Mouse (Mus musculus) right cerebral cortex, adult 2 months (tissue): ENCODE data around the gene Aspdh.

ENCODE experiments used
- DNase-seq, 2 experiments: peaks; one replicate each; pipeline ENCODE4 v3.0.0; 2021 to 2022; ENCODE audit warnings: low spot score in 2 of 2

Aspdh gene

DNA sequence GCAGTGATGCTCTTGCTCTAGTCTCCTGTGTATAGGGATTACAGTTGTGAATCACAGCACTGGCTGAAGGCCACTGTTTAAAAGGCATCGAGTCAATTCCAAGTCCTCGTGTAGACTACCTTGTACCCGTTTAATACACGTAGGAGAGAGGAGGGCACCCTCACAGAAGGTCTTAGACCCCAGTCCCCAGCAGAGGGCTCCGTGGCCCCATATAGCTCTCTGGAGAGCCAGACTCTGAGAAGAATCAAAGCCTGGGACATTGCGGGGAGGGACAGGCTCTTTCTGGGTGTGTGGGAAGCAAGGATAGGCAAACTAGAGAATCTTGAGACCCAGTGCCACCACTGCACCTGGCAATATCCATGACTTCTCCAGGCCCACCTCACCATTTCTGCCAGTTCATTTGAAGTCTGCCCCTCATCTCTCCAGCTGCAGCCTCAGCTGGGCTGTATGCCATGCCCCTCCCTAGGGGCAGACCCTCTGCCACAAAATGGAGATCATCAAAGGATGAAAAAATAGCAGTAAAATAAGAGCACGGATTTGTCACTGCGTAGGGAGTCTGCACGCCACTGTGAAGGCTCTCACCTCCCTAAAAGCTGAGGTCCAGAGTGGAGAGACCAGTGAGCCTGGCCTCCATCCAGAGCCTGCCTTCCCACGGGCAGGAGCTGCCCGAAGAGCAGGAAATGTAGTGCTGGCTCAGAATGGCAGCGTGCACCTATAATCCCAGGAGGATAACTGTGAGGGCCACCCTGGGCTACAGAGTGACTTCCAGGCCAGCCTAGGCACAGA, 18.9 kb upstream of the Aspdh start:
- no peak for DNase-seq

DNA sequence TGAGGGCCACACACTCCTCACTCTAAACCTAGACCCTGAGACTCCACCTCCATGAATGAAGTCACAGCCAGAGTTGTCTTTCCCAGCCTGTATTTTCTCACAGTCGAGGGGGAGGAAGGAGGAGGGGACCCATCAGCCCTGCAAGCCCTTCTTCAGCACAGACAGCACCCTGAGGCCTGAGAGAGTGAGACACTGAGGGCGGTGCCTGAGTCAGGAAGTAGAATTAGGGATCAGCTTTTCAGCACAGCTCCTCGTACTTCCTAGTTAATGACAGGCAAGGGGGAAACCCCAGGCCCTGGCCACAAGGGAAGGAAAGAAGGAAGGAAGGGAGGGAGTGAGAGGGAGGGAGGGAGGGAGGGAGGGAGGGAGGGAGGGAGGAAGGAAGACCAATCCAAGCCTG, 11.9 kb upstream of the Aspdh start:
- no peak for DNase-seq

DNA sequence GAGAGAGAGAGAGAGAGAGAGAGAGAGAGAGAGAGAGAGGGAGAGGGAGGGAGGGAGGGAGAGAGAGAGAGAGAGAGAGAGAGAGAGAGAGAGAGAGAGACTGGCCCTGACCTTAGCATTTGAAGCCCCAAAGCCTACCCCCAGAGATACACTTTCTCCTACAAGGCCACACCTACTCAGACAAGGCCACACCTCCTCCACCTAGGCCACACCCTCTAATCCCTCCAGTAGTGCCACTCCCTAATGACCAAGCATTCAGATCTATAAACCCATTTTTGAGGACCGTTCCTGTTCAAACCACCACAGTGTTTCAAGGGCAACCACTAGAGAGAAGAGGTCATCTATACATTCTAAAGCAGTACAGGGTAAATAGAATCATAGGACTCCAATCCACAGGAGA, 8.9 kb upstream of the Aspdh start:
- no peak for DNase-seq

DNA sequence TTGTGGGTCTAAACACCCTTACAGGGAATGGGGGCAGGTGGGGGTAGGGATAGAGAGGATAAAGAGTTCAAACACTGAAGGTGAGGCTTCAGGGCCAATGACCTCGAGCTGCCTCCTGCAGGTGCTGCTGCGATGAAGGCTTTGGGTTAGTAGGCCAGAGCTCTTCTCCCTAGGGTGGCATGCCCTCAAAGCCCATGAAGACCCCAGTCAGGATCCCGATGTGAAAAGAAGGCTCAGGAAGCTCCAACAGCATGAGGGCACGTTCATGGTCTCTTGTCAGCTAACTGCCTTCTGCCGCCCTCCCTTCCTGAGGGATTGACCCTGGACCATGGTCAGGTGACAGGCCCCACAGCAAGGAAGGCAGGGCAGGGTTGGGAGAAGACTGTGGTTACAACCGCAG, 5.1 kb upstream of the Aspdh start:
- DNase-seq = peak in 1 of 2 experiments; percentile 3

DNA sequence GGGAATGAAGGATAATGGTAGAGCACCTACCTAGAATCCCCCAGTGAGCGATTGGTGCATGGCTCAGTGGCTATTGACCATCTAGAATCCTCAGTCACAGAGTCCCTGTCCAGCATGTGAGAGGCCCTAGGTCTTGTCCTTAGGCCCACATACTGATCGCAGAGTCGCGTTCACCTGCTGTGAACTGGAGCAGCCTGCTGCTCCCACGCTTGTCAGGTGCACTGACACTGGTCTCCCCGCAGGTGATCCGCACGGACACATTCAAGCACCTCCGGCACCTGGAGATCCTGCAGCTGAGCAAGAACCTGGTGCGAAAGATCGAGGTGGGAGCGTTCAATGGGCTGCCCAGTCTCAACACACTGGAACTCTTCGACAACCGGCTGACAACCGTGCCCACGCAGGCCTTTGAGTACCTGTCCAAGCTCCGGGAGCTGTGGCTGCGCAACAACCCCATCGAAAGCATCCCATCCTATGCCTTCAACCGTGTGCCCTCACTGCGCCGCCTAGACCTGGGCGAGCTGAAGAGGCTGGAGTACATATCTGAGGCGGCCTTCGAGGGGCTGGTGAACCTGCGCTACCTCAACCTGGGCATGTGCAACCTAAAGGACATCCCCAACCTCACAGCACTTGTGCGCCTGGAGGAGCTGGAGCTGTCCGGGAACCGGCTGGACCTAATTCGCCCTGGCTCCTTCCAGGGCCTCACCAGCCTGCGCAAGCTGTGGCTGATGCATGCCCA, 4.3 kb upstream of the Aspdh start:
- peak in 1 of 2 experiments; percentile 15 for DNase-seq

DNA sequence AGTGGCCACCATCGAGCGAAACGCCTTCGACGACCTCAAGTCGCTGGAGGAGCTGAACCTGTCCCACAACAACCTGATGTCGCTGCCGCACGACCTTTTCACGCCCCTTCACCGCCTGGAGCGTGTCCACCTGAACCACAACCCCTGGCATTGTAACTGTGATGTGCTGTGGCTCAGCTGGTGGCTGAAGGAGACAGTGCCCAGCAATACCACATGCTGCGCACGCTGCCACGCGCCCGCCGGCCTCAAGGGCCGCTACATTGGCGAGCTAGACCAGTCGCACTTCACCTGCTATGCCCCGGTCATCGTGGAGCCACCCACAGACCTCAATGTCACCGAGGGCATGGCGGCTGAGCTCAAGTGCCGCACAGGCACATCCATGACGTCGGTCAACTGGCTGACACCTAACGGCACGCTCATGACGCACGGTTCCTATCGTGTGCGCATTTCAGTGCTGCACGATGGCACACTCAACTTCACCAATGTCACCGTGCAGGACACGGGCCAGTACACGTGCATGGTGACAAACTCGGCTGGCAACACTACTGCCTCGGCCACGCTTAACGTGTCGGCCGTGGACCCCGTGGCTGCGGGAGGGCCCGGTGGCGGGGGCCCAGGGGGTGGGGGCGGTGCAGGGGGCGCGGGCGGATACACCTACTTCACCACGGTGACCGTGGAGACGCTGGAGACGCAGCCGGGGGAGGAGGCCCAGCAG, 3.5 kb upstream of the Aspdh start:
- peak in 1 of 2 experiments; percentile 16 for DNase-seq

DNA sequence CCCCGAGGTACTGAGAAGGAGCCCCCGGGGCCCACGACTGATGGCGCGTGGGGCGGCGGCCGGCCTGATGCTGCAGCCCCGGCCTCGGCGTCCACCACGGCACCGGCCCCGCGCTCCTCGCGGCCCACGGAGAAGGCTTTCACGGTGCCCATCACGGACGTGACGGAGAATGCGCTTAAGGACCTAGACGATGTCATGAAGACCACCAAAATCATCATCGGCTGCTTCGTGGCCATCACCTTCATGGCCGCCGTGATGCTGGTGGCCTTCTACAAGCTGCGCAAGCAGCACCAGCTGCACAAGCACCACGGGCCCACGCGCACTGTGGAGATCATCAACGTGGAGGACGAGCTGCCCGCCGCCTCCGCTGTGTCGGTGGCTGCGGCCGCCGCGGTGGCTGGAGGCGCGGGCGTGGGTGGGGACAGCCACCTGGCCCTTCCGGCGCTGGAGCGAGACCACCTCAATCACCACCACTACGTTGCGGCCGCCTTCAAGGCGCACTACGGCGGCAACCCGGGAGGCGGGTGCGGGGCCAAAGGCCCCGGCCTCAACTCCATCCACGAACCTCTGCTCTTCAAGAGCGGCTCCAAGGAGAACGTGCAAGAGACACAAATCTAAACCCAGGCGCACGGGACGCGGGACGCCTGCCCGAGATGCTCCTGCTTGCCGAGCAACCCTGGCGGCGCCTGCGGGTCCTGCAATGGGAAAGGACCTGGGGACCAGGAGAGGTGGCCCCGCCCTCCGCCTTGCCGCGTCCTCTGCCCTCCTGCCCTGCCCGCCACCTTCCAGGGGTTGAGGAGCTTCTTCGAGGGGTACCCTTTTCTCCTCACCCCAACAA, 2.8 kb upstream of the Aspdh start:
- peak in 1 of 2 experiments; percentile 60 for DNase-seq

DNA sequence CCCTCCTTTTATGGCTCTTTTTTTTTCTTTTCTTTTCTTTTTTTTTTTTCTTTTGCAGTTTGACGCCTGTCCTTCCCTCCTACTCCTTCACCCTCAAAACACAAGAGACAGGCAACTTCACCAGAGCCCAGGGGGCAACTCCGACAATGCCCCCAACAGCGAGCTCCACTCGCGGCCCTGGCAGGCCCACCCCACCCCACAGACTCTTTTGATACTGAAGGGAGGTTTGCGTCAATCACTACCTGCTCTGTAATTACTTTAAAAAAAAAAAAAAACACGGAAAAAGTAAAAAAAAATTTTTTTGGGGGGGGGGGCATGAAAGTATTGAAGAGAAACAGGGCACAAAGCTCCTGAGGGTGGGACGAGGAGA, 2.1 kb upstream of the Aspdh start:
- DNase-seq = no peak

DNA sequence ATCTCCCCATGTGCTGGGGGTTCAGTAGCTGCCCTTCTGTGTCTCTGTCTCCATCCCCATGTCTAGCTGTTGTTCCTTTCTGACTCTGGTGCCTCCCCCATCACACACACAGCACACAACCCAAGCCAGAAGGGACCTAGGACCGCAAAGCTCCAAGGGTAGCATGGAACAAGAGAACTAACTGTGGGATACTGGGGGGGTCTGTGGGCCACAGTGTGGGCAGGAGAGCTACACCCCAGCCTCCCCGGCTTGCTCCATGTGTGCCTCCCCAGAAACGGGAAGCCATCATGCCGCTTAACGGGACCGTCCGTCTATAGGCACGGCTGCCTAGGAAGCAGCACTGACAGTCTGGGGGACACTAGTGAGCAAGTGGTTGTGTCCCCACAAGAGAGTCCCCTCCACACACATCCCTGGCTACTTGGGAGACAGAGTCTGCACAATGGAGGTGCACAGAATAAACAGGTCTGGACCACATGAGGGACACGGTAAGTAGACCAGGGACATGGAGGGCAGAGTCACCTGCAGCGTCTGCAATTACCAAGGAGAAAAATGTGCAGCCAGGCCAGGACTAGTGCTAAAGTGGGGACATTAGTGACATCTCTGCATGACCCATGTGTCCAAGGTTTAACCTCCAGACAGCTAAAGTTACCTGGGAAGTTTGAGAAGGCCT, 1.5 kb upstream of the Aspdh start:
- peak in 1 of 2 experiments; percentile 34 for DNase-seq

DNA sequence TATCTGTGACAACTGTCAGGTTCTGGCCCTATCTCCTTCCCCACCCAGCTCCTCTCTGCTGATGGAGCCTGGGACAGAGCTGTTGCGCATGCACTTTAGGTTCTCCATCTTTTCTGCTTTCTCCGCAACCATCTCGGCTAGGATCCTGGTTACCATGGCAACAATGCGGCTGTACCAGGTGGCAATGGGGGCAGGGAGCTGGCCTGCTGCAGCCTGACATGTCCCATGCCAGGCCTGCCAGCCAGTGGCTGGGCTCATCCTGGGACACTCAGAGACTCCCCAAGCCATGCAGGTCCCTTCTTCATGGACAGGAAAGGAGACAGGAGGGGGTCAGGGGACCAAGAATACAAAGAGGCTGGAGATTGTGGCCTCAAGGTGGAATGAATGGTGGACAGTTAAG, 680 bp upstream of the Aspdh start:
- peak; percentile 78 to 86 for DNase-seq

DNA sequence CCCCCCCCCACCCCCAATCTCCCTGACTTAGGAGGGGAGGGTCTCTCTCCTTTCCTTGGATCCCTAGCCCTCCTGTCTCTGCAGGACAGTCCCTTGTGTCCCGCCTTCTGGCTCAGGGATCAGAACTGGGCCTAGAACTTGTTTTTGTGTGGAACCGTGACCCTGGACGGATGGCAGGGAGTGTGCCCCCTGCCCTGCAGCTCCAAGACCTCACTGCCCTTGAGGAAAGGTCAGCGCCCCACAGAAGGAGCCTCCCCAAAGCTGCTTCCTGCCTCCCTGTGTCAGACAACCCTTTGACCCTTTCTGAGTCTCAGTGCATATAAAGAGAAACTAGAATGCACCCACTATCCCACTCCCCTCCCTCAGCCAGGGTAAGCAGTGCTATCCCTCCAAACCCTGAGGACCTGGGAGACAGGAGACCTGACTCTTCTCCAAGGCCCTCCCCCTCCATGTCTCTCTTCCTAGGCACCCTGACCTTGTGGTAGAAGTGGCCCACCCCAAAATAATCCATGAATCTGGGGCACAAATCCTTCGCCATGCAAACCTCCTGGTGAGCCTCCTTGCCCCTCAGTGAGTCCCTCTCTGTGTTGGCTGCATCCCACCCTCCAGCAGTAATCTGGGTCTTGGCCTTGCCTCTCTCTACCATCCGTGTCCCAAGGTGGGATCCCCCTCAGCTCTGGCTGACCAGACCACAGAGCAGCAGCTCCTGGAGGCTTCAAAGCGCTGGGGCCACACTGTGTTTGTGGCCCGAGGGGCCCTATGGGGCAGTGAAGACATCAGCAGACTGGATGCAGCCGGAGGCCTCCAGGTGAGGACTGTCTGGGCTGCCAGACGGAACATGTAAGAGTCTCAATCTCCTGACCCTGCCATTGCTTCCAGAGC, 1.1 kb downstream of the Aspdh start:
- peak in 1 of 2 experiments; percentile 4 for DNase-seq

DNA sequence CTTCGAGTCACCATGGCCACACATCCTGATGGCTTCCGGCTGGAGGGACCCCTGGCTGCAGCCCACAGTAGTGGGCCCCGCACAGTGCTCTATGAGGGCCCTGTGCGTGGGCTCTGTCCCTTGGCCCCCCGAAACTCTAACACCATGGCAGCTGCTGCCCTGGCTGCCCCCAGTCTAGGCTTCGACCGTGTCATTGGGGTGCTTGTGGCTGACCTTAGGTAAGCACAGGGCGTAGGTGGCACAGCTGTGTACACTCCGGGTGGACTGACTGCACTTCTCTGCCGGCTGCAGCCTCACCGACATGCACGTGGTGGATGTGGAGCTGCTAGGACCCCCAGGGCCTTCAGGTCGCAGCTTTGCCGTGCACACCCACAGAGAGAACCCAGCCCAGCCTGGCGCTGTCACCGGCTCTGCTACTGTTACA, 1.7 kb downstream of the Aspdh start:
- DNase-seq = peak in 1 of 2 experiments; percentile 15

DNA sequence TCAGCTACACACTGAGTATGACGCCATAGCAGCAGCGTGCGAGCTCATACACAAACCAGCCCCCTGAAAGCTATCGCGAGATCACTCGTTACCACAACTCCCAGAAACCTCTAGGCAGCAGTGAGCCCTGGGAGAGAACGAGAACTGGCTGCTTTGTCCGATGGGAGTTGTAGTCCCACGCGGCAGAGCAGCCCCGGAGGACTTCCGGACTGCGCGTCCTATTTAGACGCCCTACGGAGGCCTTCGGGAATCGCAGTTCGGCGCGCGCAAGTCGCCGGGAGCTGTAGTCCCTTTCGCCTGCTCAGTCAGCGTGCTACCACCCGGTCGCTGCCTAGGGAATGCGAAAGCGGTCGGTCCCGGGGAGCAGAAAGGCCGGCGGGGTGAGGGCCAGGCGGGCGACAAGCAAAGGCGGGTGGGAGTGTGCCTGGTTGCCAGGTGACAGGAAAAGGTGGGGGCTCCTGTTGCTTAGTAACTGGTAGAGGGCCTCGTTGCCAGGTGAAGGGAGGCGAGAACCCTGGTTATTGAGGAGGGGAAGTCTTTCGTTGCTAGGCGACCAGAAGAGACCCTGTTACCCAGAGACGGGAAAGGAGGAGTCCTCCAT, 2.7 kb downstream of the Aspdh start, which contains the start of gene Josd2:
Josd2 (plus strand) TSS at position 170 of the 601 bp plus-strand sequence.
- DNase-seq = peak; percentile 96 to 97

DNA sequence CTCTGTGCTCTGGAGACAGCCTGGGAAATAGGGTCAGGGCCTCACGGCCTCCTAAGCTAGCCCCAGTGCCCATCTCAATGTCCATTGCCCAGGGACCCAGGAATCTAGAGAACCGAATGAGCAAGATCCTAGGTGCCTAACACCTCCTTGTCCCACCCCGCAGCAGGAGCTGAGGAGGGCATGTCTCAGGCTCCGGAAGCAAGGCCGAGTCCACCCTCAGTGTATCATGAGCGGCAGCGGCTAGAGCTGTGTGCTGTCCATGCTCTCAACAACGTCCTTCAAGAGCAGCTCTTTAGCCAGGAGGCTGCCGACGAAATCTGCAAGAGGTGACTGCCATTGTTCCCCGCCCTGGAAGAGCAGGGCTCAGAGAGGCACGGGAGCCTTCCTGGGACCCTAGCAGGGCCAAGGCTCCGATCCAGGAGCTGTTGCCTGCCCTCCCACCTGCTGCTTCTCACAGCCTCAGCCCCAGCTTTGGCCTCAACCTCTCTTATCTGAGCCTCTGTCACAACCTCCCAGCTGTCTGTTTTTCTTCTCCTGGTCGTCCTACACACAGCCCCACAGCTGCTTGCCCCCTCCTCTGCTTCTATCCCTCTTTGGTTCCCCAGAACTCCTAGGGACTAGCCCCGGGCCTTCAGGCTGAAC, 3.6 kb downstream of the Aspdh start:
- DNase-seq = no peak

DNA sequence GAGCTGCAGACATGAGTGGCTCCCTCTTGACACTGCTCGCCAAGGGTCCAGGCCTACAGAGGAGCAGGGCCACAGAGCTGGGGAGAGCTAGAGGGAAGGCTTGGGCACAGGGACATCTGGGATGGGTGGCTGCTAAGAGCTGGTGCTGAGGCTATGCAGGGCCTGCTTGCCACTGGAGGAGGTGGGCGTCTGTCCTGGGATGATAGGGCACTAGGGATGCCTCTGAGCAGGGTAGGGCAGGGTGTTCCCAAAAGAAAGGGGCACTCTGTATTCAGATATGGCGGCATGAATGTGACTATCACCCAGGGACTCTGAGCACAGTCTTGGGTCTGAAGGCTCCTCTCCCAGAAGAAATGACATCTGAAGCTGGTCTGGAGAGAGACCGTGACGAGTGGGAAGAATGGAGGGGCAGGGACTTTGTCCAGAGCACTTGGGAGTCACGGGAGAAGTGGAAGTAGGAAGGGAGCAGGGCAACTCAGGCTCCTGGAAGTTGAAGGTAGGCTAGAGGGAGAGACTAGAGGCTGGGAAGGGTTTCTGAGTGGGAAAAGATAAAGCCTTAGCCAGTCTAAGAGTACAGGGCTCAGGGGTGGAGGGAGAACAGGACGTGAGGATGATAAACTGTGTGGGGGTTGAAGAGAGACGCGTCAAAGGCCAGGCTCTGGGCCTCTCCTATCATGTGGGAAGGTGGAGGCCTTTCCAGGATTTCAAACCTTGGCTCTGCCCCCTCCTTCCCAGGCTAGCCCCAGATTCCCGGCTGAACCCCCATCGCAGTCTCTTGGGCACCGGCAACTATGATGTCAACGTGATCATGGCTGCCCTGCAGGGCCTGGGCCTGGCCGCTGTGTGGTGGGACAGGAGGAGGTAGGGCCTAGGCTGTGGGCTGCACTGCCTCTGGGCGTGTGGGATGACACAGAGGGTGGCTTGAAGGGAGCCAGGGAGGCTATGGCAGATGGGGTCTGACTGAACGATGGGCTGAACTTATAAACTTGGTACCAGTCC, 4.8 kb downstream of the Aspdh start:
- no peak for DNase-seq

DNA sequence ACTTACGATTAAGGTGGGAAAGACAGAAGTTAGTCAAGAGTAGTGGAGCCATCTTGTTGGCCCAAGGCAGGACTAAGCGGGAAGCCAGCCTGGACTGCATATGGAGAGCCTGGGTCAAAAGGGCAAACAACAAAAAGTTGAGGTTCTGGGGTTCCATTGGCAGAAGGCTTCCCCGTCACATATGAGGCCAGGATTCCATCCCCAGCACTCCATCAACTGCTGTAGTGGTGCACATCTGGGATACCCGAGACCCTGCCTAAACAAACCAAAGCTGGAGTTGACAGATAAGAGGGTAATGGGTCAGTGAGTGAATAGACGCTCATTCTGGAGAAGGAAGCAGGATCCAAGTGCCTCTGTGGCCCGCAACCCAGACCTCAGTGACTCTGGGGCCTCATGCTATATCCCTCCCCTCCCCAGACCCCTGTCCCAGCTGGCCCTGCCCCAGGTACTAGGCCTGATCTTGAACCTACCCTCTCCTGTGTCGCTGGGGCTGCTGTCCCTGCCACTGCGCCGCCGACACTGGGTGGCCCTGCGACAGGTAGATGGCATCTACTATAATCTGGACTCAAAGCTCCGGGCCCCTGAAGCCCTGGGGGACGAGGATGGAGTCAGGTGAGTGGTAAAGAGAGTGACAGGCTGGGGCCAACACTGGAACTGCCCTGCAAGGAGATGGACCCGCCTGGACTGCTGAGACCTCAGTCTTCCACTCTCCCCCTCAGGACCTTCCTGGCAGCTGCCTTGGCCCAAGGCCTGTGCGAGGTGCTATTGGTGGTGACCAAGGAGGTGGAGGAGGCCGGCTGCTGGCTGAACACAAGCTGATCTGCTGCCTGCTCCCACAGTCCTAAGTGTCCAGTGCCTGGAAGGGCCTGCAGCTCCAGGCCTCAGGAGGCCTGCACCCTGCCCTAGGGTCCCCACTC, 5.8 kb downstream of the Aspdh start:
- DNase-seq = no peak
